Mouse (Mus musculus): ENCODE measurements around the gene Asxl2.

DNA sequence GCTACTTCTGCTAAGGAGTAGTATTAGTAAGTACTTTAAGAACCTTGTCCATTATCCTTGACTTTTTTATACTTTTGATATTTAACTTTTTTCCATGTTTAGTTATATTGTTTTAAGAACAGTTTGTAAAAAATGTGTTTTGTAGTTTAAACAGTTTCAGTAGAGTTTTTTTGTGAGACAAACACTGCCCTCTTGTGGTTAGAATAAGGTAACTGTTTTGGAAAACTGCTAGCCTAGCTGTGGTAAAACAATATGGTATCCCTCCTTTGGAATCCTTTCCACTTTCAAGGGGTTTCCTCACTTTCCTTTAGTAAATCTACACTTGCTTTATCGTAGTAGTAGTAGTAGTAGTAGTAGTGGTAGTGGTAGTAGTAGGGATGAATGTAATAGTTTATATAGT, 11.2 kb downstream of the Asxl2 start:
- TF ChIP-seq POLR2A (IDR thresholded peaks at IDR 0.05; ENCODE audit: extremely low read depth, insufficient read depth, low read length) (no peak), CTCF (IDR thresholded peaks at IDR 0.05; ENCODE audit: low read depth, low read length) (peak; percentile 56)
